Mouse (Mus musculus) megakaryocyte, embryonic 14.5 days (primary cell): ENCODE data around the gene Gys2. TPM values are rescaled to one million over a fixed set of nuclear protein-coding genes. Genes with fewer than 3 reads are reported as not detected.

Experiments
- H3K27me3 ChIP-seq: replicated peaks from 2 replicates; pipeline ENCODE3; 2012; ENCODE audit warnings: inconsistent platforms
- H3K36me3 ChIP-seq: replicated peaks from 2 replicates; pipeline ENCODE3; 2012; ENCODE audit warnings: low read length, inconsistent platforms, mixed read lengths
- H3K4me1 ChIP-seq: 2 replicates; pipeline ENCODE4 v1.6.1; 2012; ENCODE audit warnings: inconsistent platforms
- H3K4me3 ChIP-seq: replicated peaks from 2 replicates; pipeline ENCODE3; 2012; ENCODE audit warnings: moderate library complexity, mild to moderate bottlenecking, inconsistent platforms
- H3K9me3 ChIP-seq: 2 replicates; pipeline ENCODE4 v1.6.1; 2012; ENCODE audit warnings: inconsistent platforms
- FLI1 ChIP-seq: IDR thresholded peaks from 2 replicates; pipeline ENCODE4 v1.6.1; 2012; ENCODE audit warnings: low read length, inconsistent platforms, mixed read lengths
- GATA1 ChIP-seq: IDR thresholded peaks from 3 replicates; pipeline ENCODE4 v1.6.1; 2012; ENCODE audit warnings: mixed read lengths, low read length, inconsistent platforms, borderline replicate concordance
- polyA plus RNA-seq: library from polyadenylated mRNA; stranded (reverse); fragments of >175 nt; gene quantifications from 2 replicates; pipeline ENCODE4 v1.2.3, GENCODE M21; 2012; ENCODE audit warnings: low replicate concordance; ENCODE audit not compliant: insufficient read depth

The Gys2 gene
- polyA plus RNA-seq, 1 experiment: not detected

GRCm38 (mm10) chr6:142412906-142413491 lies 59.9 kb downstream of the Gys2 start, which contains the start of gene Spx:
Spx (plus strand) TSS chr6:142413441.
- H3K36me3 ChIP-seq: no peaks in the 10 kb centered on the region
- 0 out of 2 replicates have a peak, but pooled peaks cover 2% of the 10 kb centered on the region for H3K9me3 ChIP-seq
- peaks cover 55% of the 10 kb centered on the region for H3K27me3 ChIP-seq
- no peak for TF ChIP-seq FLI1
- TF ChIP-seq GATA1: no peak
- H3K4me1 ChIP-seq: 0 out of 2 replicates have a peak, but pooled peaks cover 4% of the 10 kb centered on the region
- peak within 1 kb of the TSS; percentile 46 for H3K4me3 ChIP-seq

GRCm38 (mm10) chr6:142411140-142411539 lies 61.8 kb downstream of the Gys2 start:
- H3K9me3 ChIP-seq: 0 out of 2 replicates have a peak, but pooled peaks cover 2% of the 10 kb centered on the region
- no peak overlapping the region for H3K4me3 ChIP-seq
- 0 out of 2 replicates have a peak, but pooled peaks cover 4% of the 10 kb centered on the region for H3K4me1 ChIP-seq
- peaks cover 47% of the 10 kb centered on the region for H3K27me3 ChIP-seq
- no peak for TF ChIP-seq FLI1
- TF ChIP-seq GATA1: no peak
- H3K36me3 ChIP-seq: no peaks in the 10 kb centered on the region

- TF ChIP-seq FLI1 (no peak), GATA1 (no peak)
- Histone ChIP-seq H3K4me1 (peaks cover 25% of the 10 kb centered on the region), H3K36me3 (peaks cover 60% of the 10 kb centered on the region), H3K27me3 (no peaks in the 10 kb centered on the region), H3K9me3 (no peaks in the 10 kb centered on the region), H3K4me3 (no peak overlapping the region)
Measured at GRCm38 (mm10) chr6:142395756-142396155, 77.2 kb downstream of the Gys2 start.

- H3K4me1 ChIP-seq: peaks cover 32% of the 10 kb centered on the region
- no peaks in the 10 kb centered on the region for H3K9me3 ChIP-seq
- peaks cover 59% of the 10 kb centered on the region for H3K36me3 ChIP-seq
- H3K27me3 ChIP-seq: no peaks in the 10 kb centered on the region
- H3K4me3 ChIP-seq: no peak overlapping the region
- TF ChIP-seq GATA1 (no peak), FLI1 (no peak)
Measured at GRCm38 (mm10) chr6:142394669-142395068, 78.2 kb downstream of the Gys2 start.

- H3K27me3 ChIP-seq: no peaks in the 10 kb centered on the region
- H3K36me3 ChIP-seq: peaks cover 61% of the 10 kb centered on the region
- peaks cover 47% of the 10 kb centered on the region for H3K4me1 ChIP-seq
- TF ChIP-seq FLI1: no peak
- TF ChIP-seq GATA1: no peak
- no peaks in the 10 kb centered on the region for H3K9me3 ChIP-seq
- no peak overlapping the region for H3K4me3 ChIP-seq
Measured at GRCm38 (mm10) chr6:142392312-142392711, 80.6 kb downstream of the Gys2 start.

- peaks cover 40% of the 10 kb centered on the region for H3K4me1 ChIP-seq
- TF ChIP-seq GATA1 (no peak), FLI1 (no peak)
- H3K36me3 ChIP-seq: peaks cover 40% of the 10 kb centered on the region
- no peaks in the 10 kb centered on the region for H3K9me3 ChIP-seq
- peak overlapping the region; percentile 25 for H3K4me3 ChIP-seq
- H3K27me3 ChIP-seq: no peaks in the 10 kb centered on the region
Measured at GRCm38 (mm10) chr6:142389101-142389500, 83.8 kb downstream of the Gys2 start.

GRCm38 (mm10) chr6:142387755-142388271 lies 85.1 kb downstream of the Gys2 start:
- TF ChIP-seq GATA1 (no peak), FLI1 (no peak)
- Histone ChIP-seq H3K36me3 (peaks cover 35% of the 10 kb centered on the region), H3K4me3 (peak overlapping the region; percentile 99), H3K9me3 (no peaks in the 10 kb centered on the region), H3K4me1 (peaks cover 41% of the 10 kb centered on the region), H3K27me3 (no peaks in the 10 kb centered on the region)

- Histone ChIP-seq H3K27me3 (no peaks in the 10 kb centered on the region), H3K9me3 (no peaks in the 10 kb centered on the region), H3K36me3 (peaks cover 30% of the 10 kb centered on the region), H3K4me1 (peaks cover 40% of the 10 kb centered on the region), H3K4me3 (peak within 1 kb of the TSS; percentile 99)
- TF ChIP-seq FLI1: peak; percentile 71; the same call in 1 of the 2 replicates
- no peak for TF ChIP-seq GATA1
Measured at GRCm38 (mm10) chr6:142387011-142387754, 85.7 kb downstream of the Gys2 start, which contains the start of the genes Recql and Golt1b. Recql (minus strand) TSS chr6:142387087. Golt1b (plus strand) TSS chr6:142387221.

GRCm38 (mm10) chr6:142386285-142387010 lies 86.5 kb downstream of the Gys2 start:
- TF ChIP-seq FLI1 (no peak), GATA1 (no peak)
- Histone ChIP-seq H3K4me1 (peaks cover 40% of the 10 kb centered on the region), H3K9me3 (no peaks in the 10 kb centered on the region), H3K4me3 (peak overlapping the region; percentile 99), H3K36me3 (peaks cover 31% of the 10 kb centered on the region), H3K27me3 (no peaks in the 10 kb centered on the region)
